Mouse (Mus musculus): Measurements from ENCODE around the gene Med4.
"Not testable (repeated sequence)": the region's sequence is repeated elsewhere in the genome, so short reads cannot be mapped to it uniquely, and the experiment has no call there.

The Med4 gene

DNA sequence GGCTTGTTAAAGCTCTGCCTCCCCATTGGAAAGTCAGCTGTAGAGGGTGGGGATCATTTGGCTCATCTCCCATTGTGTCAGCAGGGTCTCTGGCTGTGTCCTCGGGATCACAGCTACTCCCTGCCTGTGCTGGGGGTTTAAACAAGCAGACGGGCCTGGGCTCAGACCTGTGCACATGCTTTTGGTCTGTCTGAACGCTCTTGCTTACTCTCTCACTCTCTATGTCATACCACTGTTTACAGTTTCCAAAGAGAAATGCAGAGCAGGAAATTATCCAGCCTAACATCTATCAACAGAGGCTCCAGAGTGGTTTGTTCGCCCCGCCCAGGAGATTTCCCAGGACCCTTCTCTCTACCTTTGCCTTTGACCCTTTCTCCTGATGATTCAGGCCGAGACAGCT lies 8.1 kb upstream of the Med4 start:
- DNase-seq (ENCODE audit: low read depth, low spot score), result no peak

DNA sequence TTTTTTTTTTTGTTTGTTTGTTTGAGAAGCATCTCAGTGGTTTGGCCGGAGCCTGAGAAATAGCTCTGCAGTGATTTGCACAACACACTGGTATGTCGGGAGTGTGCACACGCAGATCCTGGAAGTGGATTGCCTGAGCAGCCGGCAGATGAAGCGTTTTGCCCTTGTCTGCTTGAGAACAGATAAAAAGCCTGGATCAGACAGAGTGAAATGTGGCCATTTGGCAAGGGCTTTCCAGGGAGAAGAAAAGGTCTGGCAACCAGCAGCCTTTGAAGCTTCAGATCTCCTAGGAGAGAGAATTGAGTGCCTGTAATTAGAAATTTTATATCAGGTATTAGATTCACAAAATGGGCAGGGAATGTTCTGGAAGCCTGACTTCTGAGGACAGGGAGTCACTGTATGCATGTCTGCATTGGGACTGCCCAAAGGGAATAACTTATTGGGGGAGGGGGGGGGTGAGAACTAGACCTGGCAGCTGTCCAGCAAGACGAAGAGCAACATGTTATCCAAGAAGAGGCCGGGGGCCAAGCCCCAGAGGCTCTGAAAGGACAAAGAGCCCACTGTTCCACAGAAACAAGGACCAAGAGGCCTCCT lies 7.1 kb upstream of the Med4 start:
- DNase-seq (ENCODE audit: low read depth, low spot score), result no peak

DNA sequence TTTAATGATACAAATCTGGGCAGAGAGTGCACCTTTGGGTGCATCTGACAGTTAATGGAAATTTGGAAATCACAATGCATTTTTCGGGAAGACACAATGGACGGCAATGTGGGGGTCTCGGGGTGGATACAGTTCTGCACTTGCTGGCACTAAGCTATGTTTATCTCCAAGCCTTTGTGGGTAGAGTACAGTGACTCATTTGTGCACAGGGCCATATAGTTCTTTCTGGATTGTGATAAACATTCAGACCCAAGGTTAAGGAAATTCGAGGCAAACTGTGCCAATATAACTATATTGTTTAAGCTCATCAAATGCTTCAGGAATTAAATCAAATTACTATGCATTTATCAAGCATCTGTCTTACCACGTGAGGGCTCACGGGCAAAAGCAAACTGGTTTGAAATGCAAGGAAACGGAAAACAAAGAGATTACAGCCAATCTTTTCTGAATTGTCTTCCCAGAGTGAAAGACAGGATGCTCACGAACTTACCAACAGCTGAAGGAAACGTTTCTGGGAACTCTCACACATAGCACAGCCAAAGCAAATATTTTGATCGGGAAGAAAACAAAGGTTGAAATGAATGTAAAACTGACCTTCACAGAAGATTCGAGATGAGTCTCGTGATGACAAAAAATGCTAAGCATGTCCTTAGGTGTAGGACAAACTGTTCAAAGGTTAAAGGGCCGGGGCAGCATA lies 6.4 kb upstream of the Med4 start:
- no peak for DNase-seq (ENCODE audit: low read depth, low spot score)

- no peak for DNase-seq (ENCODE audit: low read depth, low spot score)
Observed at GRCm38 (mm10) chr14:73506283-73506682, 3.5 kb upstream of the Med4 start.

GRCm38 (mm10) chr14:73507200-73507599 lies 2.6 kb upstream of the Med4 start:
- no peak for DNase-seq (ENCODE audit: low read depth, low spot score)

DNA sequence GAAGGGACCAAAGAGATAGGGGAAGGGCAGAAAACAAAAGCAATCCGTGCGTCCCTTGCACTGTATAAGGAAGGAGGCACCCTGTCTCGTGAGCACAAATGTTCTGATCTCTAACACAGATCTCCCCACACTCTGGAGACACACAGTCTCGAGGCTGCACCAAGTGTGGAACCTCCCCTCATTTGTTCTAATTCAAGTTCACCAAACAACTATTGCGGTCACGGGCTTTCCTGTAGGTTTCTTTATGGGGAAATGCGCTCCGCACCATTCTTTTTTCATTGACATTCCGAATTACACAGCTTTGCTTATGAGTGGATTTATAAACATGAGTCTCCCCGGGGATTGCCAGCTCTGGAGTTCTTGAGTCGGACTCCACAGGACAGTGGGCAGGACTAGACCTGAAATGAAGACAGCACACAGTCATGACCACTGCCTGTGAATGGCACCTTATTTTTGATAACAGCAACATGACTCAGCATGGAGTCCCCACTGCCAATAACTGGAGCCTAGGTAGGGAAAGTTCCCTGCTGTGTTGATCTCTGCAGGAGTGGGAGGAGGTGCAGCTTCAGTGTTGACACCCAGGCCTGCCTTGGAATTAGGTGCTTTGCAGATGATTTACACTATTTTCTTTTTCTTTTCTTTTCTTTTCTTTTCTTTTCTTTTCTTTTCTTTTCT lies 2.0 kb upstream of the Med4 start:
- no peak for DNase-seq (ENCODE audit: low read depth, low spot score)

- no peak for DNase-seq (ENCODE audit: low read depth, low spot score)
Observed at GRCm38 (mm10) chr14:73508630-73509395, 1.0 kb upstream of the Med4 start.

- DNase-seq (ENCODE audit: low read depth, low spot score), result no peak
Observed at GRCm38 (mm10) chr14:73524136-73524535, 14.3 kb downstream of the Med4 start.

DNA sequence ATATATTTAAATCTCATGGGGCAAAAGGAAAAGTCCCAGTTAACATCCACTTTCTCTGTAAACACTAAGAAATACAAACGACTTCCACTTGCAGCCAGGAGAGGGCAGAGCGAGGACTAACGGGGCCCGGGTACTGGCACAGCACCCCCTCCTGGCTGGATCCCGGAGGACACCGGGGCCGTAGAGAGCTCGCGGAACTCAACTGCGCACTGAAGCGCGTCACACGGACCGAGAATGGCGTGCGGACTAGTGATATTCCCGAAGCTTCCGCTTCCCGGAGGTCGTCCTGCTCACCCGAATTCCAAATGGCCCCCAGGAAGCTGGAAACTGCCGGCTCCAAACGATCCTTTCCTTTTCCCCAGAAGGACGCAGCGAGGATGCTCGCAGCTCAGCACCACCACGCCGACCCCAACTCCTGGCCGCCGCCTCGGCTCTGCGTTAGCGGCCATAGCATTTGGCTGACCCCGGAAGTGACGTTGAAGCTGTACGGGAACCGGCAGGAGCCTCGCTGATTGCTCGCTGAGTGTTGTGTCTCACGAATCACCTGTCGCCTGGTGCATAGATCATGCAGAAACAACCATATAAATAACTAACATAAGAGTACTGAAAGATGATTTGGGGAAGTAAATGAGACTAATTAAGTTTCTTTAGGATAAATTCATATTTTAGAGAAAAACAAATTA lies 15.1 kb downstream of the Med4 start, which contains the start of gene Sucla2:
Gene Sucla2, plus strand, starts transcription at position 554 of the 683 bp plus-strand sequence.
- peak; percentile 95 for DNase-seq (ENCODE audit: low read depth, low spot score)

GRCm38 (mm10) chr14:73528661-73529060 lies 18.8 kb downstream of the Med4 start:
- not testable (repeated sequence) for DNase-seq (ENCODE audit: low read depth, low spot score)

- DNase-seq (ENCODE audit: low read depth, low spot score), result no peak
Observed at GRCm38 (mm10) chr14:73533755-73534465, 24.1 kb downstream of the Med4 start.

- no peak for DNase-seq (ENCODE audit: low read depth, low spot score)
Observed at GRCm38 (mm10) chr14:73535641-73536040, 25.8 kb downstream of the Med4 start.

GRCm38 (mm10) chr14:73543781-73544180 lies 34.0 kb downstream of the Med4 start:
- DNase-seq (ENCODE audit: low read depth, low spot score), result no peak

GRCm38 (mm10) chr14:73547034-73547433 lies 37.2 kb downstream of the Med4 start:
- no peak for DNase-seq (ENCODE audit: low read depth, low spot score)

- DNase-seq (ENCODE audit: low read depth, low spot score), result no peak
Observed at GRCm38 (mm10) chr14:73548051-73548450, 38.2 kb downstream of the Med4 start, which contains the start of gene Nudt15. Nudt15 (minus strand) TSS chr14:73548242.

GRCm38 (mm10) chr14:73550291-73550690 lies 40.5 kb downstream of the Med4 start:
- DNase-seq (ENCODE audit: low read depth, low spot score), result no peak

DNA sequence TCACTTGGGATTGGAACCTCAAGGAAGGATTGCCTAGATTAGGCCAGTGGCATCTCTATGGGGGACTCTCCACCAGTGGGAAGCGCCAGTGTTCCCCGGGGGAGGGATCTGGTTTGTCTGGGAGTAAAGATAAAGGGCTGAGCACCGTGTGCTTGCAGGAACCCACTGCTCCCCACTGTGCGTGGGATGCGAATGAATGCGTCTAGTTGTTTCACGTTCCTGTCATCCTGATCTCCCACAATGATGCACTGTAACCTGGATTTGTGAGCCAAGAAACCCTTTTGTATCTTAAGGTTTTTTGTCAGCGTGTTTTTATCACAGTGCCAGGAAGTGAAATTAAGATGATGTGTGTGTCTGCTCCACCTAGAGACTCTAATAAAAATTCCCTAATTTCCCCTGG lies 40.9 kb downstream of the Med4 start:
- DNase-seq (ENCODE audit: low read depth, low spot score), result no peak

DNA sequence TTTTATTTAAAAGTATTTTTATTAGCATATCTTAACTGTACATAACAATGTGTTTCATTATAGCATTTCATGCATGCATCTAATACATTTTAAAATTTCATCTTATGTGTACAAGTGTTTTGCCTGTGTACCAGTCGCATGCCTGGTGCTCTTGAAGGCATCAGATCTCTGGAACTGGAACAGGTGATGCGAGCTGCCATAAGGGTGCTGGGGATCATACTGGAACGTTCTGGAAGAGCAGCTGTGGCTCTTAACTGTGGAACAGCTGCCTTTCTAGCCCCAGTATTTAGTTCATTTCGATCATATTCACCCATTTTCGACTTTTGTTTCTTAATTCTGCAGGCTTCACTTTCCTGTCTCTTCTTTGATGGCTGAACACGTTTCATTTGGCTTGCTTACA lies 41.3 kb downstream of the Med4 start:
- no peak for DNase-seq (ENCODE audit: low read depth, low spot score)

DNA sequence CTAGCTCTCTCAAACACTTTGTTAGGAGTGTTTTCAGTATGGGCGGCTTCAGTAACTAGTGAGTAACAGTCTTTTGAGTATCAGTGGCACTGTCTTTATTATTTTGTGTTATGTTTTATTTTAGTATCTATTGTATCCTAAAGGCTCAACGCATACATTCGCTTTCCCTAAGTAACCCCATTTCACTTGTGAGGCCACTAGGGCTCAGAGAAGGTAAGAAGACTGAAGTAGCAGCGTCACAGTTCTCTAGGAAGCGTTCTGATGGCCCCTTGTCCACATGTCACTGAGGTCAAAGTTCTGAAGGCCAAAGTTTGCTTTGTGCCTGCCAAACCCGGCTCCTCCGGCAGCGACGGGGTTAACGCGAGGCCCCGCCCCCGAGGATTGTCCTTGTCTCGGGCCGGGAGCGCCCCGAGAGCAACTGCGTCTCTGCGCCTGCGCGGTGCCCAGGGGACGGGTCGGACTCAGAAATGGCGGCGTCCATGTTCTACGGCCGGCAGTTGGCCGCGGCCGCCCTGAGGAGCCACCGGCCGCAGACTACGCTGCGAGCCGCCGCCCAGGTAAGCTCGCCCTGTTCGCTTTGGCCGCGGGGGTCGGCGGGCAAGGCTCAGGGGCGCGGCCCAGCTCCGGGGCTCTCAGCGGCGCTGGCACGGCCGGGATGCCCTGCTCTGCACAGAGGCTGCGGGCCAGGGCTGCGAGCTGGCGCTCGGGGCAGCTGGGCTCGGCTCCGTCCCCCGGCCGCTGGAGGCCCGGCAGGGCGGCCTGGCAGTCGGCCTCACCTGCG lies 42.7 kb downstream of the Med4 start:
- DNase-seq (ENCODE audit: low read depth, low spot score), result peak; percentile 88

DNA sequence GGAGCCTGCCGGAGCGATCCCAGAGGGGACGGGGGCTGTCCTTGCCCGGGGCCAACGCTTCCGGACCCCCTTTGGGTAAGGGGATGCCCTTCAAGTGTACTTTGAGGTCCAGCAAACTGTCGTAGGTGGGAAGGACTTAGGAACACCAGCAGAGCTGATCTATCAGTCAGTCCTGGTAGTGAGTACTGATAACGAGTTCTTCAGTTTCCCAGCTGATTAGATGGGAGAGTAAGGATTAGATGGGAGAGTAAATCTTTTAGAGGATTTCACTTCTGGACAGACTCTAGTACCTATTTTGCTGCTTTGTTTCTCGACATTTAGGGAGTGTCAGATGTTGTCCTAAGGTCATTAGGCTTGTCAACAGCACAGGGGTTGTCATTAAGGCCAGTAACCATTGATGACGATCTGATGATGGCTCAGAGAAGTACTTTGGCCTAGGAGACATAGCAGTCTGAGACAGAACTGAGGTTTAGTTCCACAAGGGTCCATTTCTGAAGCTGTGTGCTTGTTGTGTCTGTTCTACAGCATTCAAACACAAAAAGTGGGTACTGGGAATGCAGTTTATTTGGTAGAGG lies 43.4 kb downstream of the Med4 start:
- no peak for DNase-seq (ENCODE audit: low read depth, low spot score)
